In genomic region chr11:97419540-97419900, GRCm38 (mm10) we compare ENCODE assay signal across 21 mouse cellular contexts. TPM values are rescaled to one million over a fixed set of nuclear protein-coding genes. Genes with fewer than 3 reads are reported as not detected.
A peak's percentile ranks its signal among the peaks of the same experiment; 100 is the strongest.
DNase-seq lines count a peak whose midpoint lies in the region; ATAC-seq and TF ChIP-seq lines count a peak whose summit lies in the region.
"Had no signal": no experiment of that assay in that cellular context is flagged by ENCODE, and none has a peak within 500 bp of the region (broad histone marks: within the 10 kb centered on the region; RNA-seq: fewer than 3 reads in every experiment).

No protein-coding gene starts in this region.

- 0 out of 2 replicates have a peak overlapping the region, but pooled peaks have one; percentile 15 for H3K27ac ChIP-seq in heart, embryonic 12.5 days (ENCODE audit: poor library complexity, severe bottlenecking)
- H3K27ac ChIP-seq in midbrain, embryonic 16.5 days (ENCODE audit: low read length) = no peak overlapping the region
- no peak overlapping the region for H3K27ac ChIP-seq in midbrain, postnatal 0 days (ENCODE audit: low read depth, low read length)
- peak overlapping the region; percentile 71 for H3K27ac ChIP-seq in cortical plate, adult 2 months (ENCODE audit: insufficient read depth, low read length)
- 0 out of 2 replicates have a peak overlapping the region, but pooled peaks have one; percentile 18 for H3K27ac ChIP-seq in stomach, postnatal 0 days (replicated peaks)
- H3K27ac ChIP-seq in intestine, embryonic 16.5 days (ENCODE audit: low read length) = no peak overlapping the region
- H3K27ac ChIP-seq: hindbrain, postnatal 0 days; lung, embryonic 15.5 days; midbrain, embryonic 12.5 days had no signal

- peaks cover 70% of the 10 kb centered on the region for H3K4me1 ChIP-seq in heart, embryonic 12.5 days (replicated peaks)
- H3K4me1 ChIP-seq in midbrain, embryonic 16.5 days (ENCODE audit: control insufficient read depth, insufficient read depth, low read length) = peaks cover 8% of the 10 kb centered on the region
- peaks cover 3% of the 10 kb centered on the region; the same call in 1 of the 2 replicates for H3K4me1 ChIP-seq in midbrain, postnatal 0 days (ENCODE audit: insufficient read depth, low read length)
- no peaks in the 10 kb centered on the region; the same call in 1 of the 2 replicates for H3K4me1 ChIP-seq in cortical plate, adult 2 months (ENCODE audit: control insufficient read depth, insufficient read depth, low read length)
- no peaks in the 10 kb centered on the region for H3K4me1 ChIP-seq in stomach, postnatal 0 days (replicated peaks; ENCODE audit: control insufficient read depth, insufficient read depth)
- peaks cover 18% of the 10 kb centered on the region for H3K4me1 ChIP-seq in intestine, embryonic 16.5 days (ENCODE audit: control insufficient read depth, insufficient read depth, low read length)

- intact Hi-C loops in heart, postnatal 36 days (cut with DNase I) = no loop called here

- no peak for TF ChIP-seq EP300 in stomach, postnatal 0 days (optimal IDR thresholded peaks at IDR 0.05)

- no peak for ATAC-seq in heart, embryonic 12.5 days (ENCODE audit: insufficient number of reproducible peaks, low FRiP score)
- ATAC-seq in midbrain, embryonic 16.5 days = no peak
- ATAC-seq in midbrain, postnatal 0 days (ENCODE audit: low FRiP score) = no peak
- ATAC-seq in stomach, postnatal 0 days (ENCODE audit: low FRiP score, low TSS enrichment) = no peak
- no peak for ATAC-seq in intestine, embryonic 16.5 days
- ATAC-seq: CD4-positive, CD25-positive, alpha-beta regulatory T cell, adult 4 months had no signal

- TF ChIP-seq CTCF in midbrain, postnatal 0 days (IDR thresholded peaks at IDR 0.05) = no peak
- no peak for TF ChIP-seq CTCF in cortical plate, adult 2 months (IDR thresholded peaks at IDR 0.05; ENCODE audit: extremely low read depth, insufficient read depth, low read length)
- TF ChIP-seq CTCF in stomach, postnatal 0 days (IDR thresholded peaks at IDR 0.05; ENCODE audit: low read depth) = no peak

- H3K9ac ChIP-seq in heart, embryonic 12.5 days = no peak overlapping the region
- H3K9ac ChIP-seq in midbrain, embryonic 16.5 days (ENCODE audit: low read depth, low read length) = peak overlapping the region; percentile 16; the same call in 1 of the 2 replicates
- no peak overlapping the region for H3K9ac ChIP-seq in midbrain, postnatal 0 days (replicated peaks; ENCODE audit: low read length, poor library complexity, severe bottlenecking)
- H3K9ac ChIP-seq in stomach, postnatal 0 days (ENCODE audit: low read length) = no peak overlapping the region
- no peak overlapping the region; the same call in 1 of the 2 replicates for H3K9ac ChIP-seq in intestine, embryonic 16.5 days (ENCODE audit: low read depth, low read length)
- H3K9ac ChIP-seq: lung, embryonic 15.5 days; midbrain, embryonic 12.5 days had no signal

- 64% methylated on average over 5 of the region's 5 CpGs for WGBS in heart, embryonic 12.5 days
- WGBS in midbrain, embryonic 16.5 days = 77% methylated on average over 5 of the region's 5 CpGs
- 62% methylated on average over 5 of the region's 5 CpGs for WGBS in midbrain, postnatal 0 days
- WGBS in stomach, postnatal 0 days = 46% methylated on average over 5 of the region's 5 CpGs
- 66% methylated on average over 5 of the region's 5 CpGs for WGBS in intestine, embryonic 16.5 days

- H3K4me2 ChIP-seq in heart, embryonic 12.5 days = no peak overlapping the region
- no peak overlapping the region for H3K4me2 ChIP-seq in midbrain, embryonic 16.5 days (ENCODE audit: low read length)
- H3K4me2 ChIP-seq in midbrain, postnatal 0 days (ENCODE audit: low read depth, low read length, poor library complexity, severe bottlenecking) = no peak overlapping the region
- no peak overlapping the region for H3K4me2 ChIP-seq in stomach, postnatal 0 days (replicated peaks; ENCODE audit: low read depth)
- H3K4me2 ChIP-seq in intestine, embryonic 16.5 days (ENCODE audit: low read depth, low read length) = no peak overlapping the region
- H3K4me2 ChIP-seq: lung, embryonic 15.5 days; midbrain, embryonic 12.5 days had no signal

- peaks cover 4% of the 10 kb centered on the region; the same call in 1 of the 2 replicates for H3K36me3 ChIP-seq in heart, embryonic 12.5 days
- no peaks in the 10 kb centered on the region for H3K36me3 ChIP-seq in midbrain, embryonic 16.5 days (ENCODE audit: control insufficient read depth, insufficient read depth, low read length)
- H3K36me3 ChIP-seq in midbrain, postnatal 0 days (ENCODE audit: insufficient read depth, low read length) = no peaks in the 10 kb centered on the region
- no peaks in the 10 kb centered on the region for H3K36me3 ChIP-seq in stomach, postnatal 0 days (ENCODE audit: control insufficient read depth, insufficient read depth, low read length)
- no peaks in the 10 kb centered on the region; the same call in 1 of the 2 replicates for H3K36me3 ChIP-seq in intestine, embryonic 16.5 days (ENCODE audit: control insufficient read depth, insufficient read depth, low read length)
- H3K36me3 ChIP-seq: lung, embryonic 15.5 days; midbrain, embryonic 12.5 days had no signal

- no peak for TF ChIP-seq POLR2A in cortical plate, adult 2 months (IDR thresholded peaks at IDR 0.05; ENCODE audit: extremely low read depth, insufficient read depth, low read length)

- no peak overlapping the region for H3K4me3 ChIP-seq in heart, embryonic 12.5 days
- H3K4me3 ChIP-seq in midbrain, embryonic 16.5 days (ENCODE audit: low read depth, low read length) = no peak overlapping the region
- no peak overlapping the region for H3K4me3 ChIP-seq in midbrain, postnatal 0 days (ENCODE audit: low read depth, low read length)
- no peak overlapping the region for H3K4me3 ChIP-seq in cortical plate, adult 2 months (ENCODE audit: insufficient read depth, low read length)
- H3K4me3 ChIP-seq in stomach, postnatal 0 days (ENCODE audit: low read depth, low read length) = no peak overlapping the region
- H3K4me3 ChIP-seq in intestine, embryonic 16.5 days (ENCODE audit: low read length) = no peak overlapping the region
- H3K4me3 ChIP-seq: forebrain, embryonic 10.5 days; lung, embryonic 15.5 days; midbrain, embryonic 12.5 days had no signal

- H3K9me3 ChIP-seq in heart, embryonic 12.5 days (replicated peaks) = no peaks in the 10 kb centered on the region
- H3K9me3 ChIP-seq in midbrain, embryonic 16.5 days (replicated peaks; ENCODE audit: control insufficient read depth, low read length, poor library complexity, severe bottlenecking) = no peaks in the 10 kb centered on the region
- H3K9me3 ChIP-seq in midbrain, postnatal 0 days (ENCODE audit: low read length) = no peaks in the 10 kb centered on the region
- no peaks in the 10 kb centered on the region for H3K9me3 ChIP-seq in stomach, postnatal 0 days (ENCODE audit: control insufficient read depth, low read length)
- H3K9me3 ChIP-seq in intestine, embryonic 16.5 days (ENCODE audit: control insufficient read depth, low read length) = no peaks in the 10 kb centered on the region
- H3K9me3 ChIP-seq: forebrain, embryonic 10.5 days; G1E; lung, embryonic 15.5 days; midbrain, embryonic 12.5 days had no signal

- H3K27me3 ChIP-seq in heart, embryonic 12.5 days (replicated peaks) = no peaks in the 10 kb centered on the region
- H3K27me3 ChIP-seq in midbrain, embryonic 16.5 days (ENCODE audit: control insufficient read depth, insufficient read depth, low read depth, low read length) = peaks cover 2% of the 10 kb centered on the region; the same call in 1 of the 2 replicates
- no peaks in the 10 kb centered on the region for H3K27me3 ChIP-seq in midbrain, postnatal 0 days (ENCODE audit: insufficient read depth, low read length)
- H3K27me3 ChIP-seq in stomach, postnatal 0 days (ENCODE audit: control insufficient read depth, insufficient read depth, low read length) = no peaks in the 10 kb centered on the region
- H3K27me3 ChIP-seq in intestine, embryonic 16.5 days (replicated peaks; ENCODE audit: control insufficient read depth, insufficient read depth, low read length) = no peaks in the 10 kb centered on the region
- H3K27me3 ChIP-seq: lung, embryonic 15.5 days had no signal

- no peak for DNase-seq in heart, postnatal 36 days
- no peak for DNase-seq in midbrain, postnatal 0 days (ENCODE audit: low spot score)
- DNase-seq in stomach, postnatal 0 days (ENCODE audit: low spot score) = no peak
- no peak for DNase-seq in left cerebral cortex, adult 9 months (ENCODE audit: low spot score in 2 of 2)
- DNase-seq: adrenal gland, adult 8-10 months; cerebellum, adult 11 months; gastrocnemius, postnatal 14 days; kidney, adult 2 months; kidney, postnatal 14 days; spleen, adult 18-20 months; thymus, postnatal 14 days had no signal

RNA-seq across cellular contexts. Expression of gene Arhgap23, which starts 4.2 kb away (rescaled TPM):
- polyA plus RNA-seq in heart, embryonic 12.5 days (2016; fragmentation: Nextera tagmentation; extraction: Ambion mirVana) = 12.4 and 12.5 TPM in 2 replicates
- total RNA-seq in heart, postnatal 36 days (2021) = 10 to 100 TPM; 16.0 to 18.0 TPM
- 8.6 and 9.6 TPM in 2 replicates for polyA plus RNA-seq in midbrain, embryonic 16.5 days (2015; fragmentation: Nextera tagmentation; extraction: Ambion mirVana)
- 80.2 and 80.9 TPM in 2 replicates for total RNA-seq in midbrain, postnatal 0 days (2014; rRNA removed)
- 9.2 and 9.6 TPM in 2 replicates for polyA plus RNA-seq in midbrain, postnatal 0 days (2015; fragmentation: Nextera tagmentation; extraction: Ambion mirVana)
- polyA plus RNA-seq in cortical plate, adult 2 months (2012; rRNA removed) = 70.2 and 71.5 TPM in 2 replicates
- polyA plus RNA-seq in stomach, postnatal 0 days (2015; fragmentation: Nextera tagmentation; extraction: Ambion mirVana) = 4.3 and 4.6 TPM in 2 replicates
- 2.7 and 3.0 TPM in 2 replicates for polyA plus RNA-seq in intestine, embryonic 16.5 days (2015; fragmentation: Nextera tagmentation; extraction: Ambion mirVana)
- polyA plus RNA-seq: CD4-positive, CD25-positive, alpha-beta regulatory T cell, adult 4 months had no signal

RNA-seq across cellular contexts. Expression of gene Socs7, which starts 57.2 kb away (rescaled TPM):
- 5.4 and 6.0 TPM in 2 replicates for polyA plus RNA-seq in heart, embryonic 12.5 days (2016; fragmentation: Nextera tagmentation; extraction: Ambion mirVana)
- total RNA-seq in heart, postnatal 36 days (2021) = 10 to 100 TPM; 18.3 to 19.6 TPM
- 8.5 and 9.9 TPM in 2 replicates for polyA plus RNA-seq in midbrain, embryonic 16.5 days (2015; fragmentation: Nextera tagmentation; extraction: Ambion mirVana)
- total RNA-seq in midbrain, postnatal 0 days (2014; rRNA removed) = 54.9 and 60.4 TPM in 2 replicates
- 6.9 and 7.4 TPM in 2 replicates for polyA plus RNA-seq in midbrain, postnatal 0 days (2015; fragmentation: Nextera tagmentation; extraction: Ambion mirVana)
- polyA plus RNA-seq in cortical plate, adult 2 months (2012; rRNA removed) = 47.9 and 49.7 TPM in 2 replicates
- polyA plus RNA-seq in stomach, postnatal 0 days (2015; fragmentation: Nextera tagmentation; extraction: Ambion mirVana) = 1.3 and 1.7 TPM in 2 replicates
- 1.8 and 2.1 TPM in 2 replicates for polyA plus RNA-seq in intestine, embryonic 16.5 days (2015; fragmentation: Nextera tagmentation; extraction: Ambion mirVana)

Comparison
In these comparisons a context has a peak if more than half of its experiments do, and no peak if none do; other contexts are left out.
1. H3K27ac ChIP-seq: peak in heart, embryonic 12.5 days (single experiment), cortical plate, adult 2 months (single experiment) and stomach, postnatal 0 days (single experiment); none in midbrain, embryonic 16.5 days (single experiment), midbrain, postnatal 0 days (single experiment) and intestine, embryonic 16.5 days (single experiment).